Mouse (Mus musculus): ENCODE measurements at regions not wholly inside any gene's neighbourhood (a gene's known extent, or its start where the extent isn't known, plus 50 kb on each side); places are given as distances from the start of the nearest gene placed in this dataset.

DNA sequence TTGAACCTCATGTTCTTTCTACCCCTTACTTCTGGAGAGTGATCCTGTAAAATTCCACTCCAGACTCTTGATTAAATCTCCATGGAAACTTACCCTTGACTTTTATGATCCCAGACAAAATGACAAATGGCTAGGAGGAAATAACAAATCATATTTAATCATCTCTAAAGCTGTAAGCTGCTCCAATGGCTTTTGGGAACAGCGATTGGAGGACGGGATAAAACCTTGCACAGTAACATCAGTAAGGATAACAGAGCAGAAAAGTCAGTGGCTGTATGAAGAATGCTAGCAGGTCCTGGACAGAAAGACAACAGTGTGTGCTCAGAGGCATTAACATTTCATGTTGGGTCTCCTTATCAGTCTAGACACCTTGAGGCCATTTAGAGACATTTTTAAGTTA is 59.8 kb upstream of the A1bg start:
- no peak for DNase-seq (ENCODE audit: low spot score)
- H3K36me3 ChIP-seq: no peaks in the 10 kb centered on the region
- no peaks in the 10 kb centered on the region for H3K4me1 ChIP-seq
- H3K27me3 ChIP-seq (ENCODE audit: low read depth, poor library complexity, severe bottlenecking): no peaks in the 10 kb centered on the region
- no peak overlapping the region for H3K27ac ChIP-seq
- H3K4me3 ChIP-seq: no peak overlapping the region
- WGBS: 83% methylated on average over 2 of the region's 2 CpGs
- H3K9me3 ChIP-seq (replicated peaks): no peaks in the 10 kb centered on the region
